Mouse (Mus musculus) kidney, adult 2 months (tissue): ENCODE measurements around the gene Cnot9.

Source experiments
- CTCF ChIP-seq: fragments of 200-500 bp; conservative IDR thresholded peaks from 2 replicates; pipeline ENCODE4 v1.5.1; 2011; ENCODE audit warnings: low read depth, mild to moderate bottlenecking, control low read depth, low read length, moderate library complexity, mixed read lengths; ENCODE audit not compliant: insufficient read depth, insufficient read length
- POLR2A ChIP-seq: fragments of 200-500 bp; IDR thresholded peaks from one replicate; pipeline ENCODE4 v1.6.1; 2011; ENCODE audit warnings: low read depth, low read length, control low read depth

DNA sequence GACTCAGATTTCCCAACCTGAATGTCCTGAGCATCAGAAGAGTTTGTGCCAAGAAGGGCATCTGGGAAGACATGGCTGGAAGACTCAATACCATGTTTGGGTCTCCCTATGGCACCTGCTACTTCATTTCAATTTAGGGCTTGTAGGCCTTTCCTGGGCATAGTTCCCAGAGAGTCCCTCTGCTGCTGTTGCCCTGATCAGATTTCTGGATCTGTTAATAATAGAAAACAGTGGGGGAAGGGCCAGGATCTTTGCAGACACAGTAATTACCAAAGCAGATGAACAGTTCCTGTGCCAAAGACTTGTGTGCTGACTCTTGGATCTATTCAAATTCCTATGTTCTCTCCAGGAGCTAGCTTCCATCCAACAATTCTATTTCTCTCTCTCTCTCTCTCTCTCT is 32.8 kb downstream of the Cnot9 start:
- TF ChIP-seq CTCF = no peak
- no peak for TF ChIP-seq POLR2A
